Mouse (Mus musculus) kidney, adult 2 months (tissue): ENCODE data around the gene Tec.

Experiments used
- CTCF ChIP-seq: fragments of 200-500 bp; conservative IDR thresholded peaks from 2 replicates; pipeline ENCODE4 v1.5.1; 2011; ENCODE audit warnings: low read depth, mild to moderate bottlenecking, control low read depth, low read length, moderate library complexity, mixed read lengths; ENCODE audit not compliant: insufficient read depth, insufficient read length
- POLR2A ChIP-seq: fragments of 200-500 bp; IDR thresholded peaks from one replicate; pipeline ENCODE4 v1.6.1; 2011; ENCODE audit warnings: low read depth, low read length, control low read depth

- TF ChIP-seq POLR2A (no peak), CTCF (no peak)
Observed at GRCm38 (mm10) chr5:72735763-72736162, 132.5 kb downstream of the Tec start.
